Mouse (Mus musculus) CH12.LX (cell line): ENCODE data around the gene Bpnt1. TPM values are rescaled to one million over a fixed set of nuclear protein-coding genes. Genes with fewer than 3 reads are reported as not detected.

Experiments
- DNase-seq: peaks from one replicate; pipeline ENCODE4 v3.0.0-alpha.2; 2013; ENCODE audit errors: extremely low read depth
- H3K27ac ChIP-seq: 2 replicates; pipeline ENCODE4 v1.5.1; 2012; ENCODE audit warnings: low read depth, mild to moderate bottlenecking, control low read depth, moderate library complexity; ENCODE audit not compliant: insufficient read depth
- H3K27me3 ChIP-seq: replicated peaks from 2 replicates; pipeline ENCODE3; 2012; ENCODE audit warnings: inconsistent platforms
- H3K36me3 ChIP-seq, 2 experiments: replicated peaks in 1 of 2; 2 replicates each; pipeline versions ENCODE3 to v1.6.1; 2012; ENCODE audit warnings: inconsistent platforms in 1 of 2, low read length in 1 of 2, mild to moderate bottlenecking in 1 of 2, mixed read lengths in 1 of 2, moderate library complexity in 1 of 2; ENCODE audit not compliant: control insufficient read depth in 1 of 2, insufficient read depth in 1 of 2
- H3K4me1 ChIP-seq, 2 experiments: 2 replicates each; pipeline ENCODE4 v1.6.1; 2012; ENCODE audit warnings: inconsistent platforms in 1 of 2, moderate library complexity in 1 of 2; ENCODE audit not compliant: insufficient read depth in 2 of 2, control insufficient read depth in 1 of 2
- H3K4me2 ChIP-seq: 2 replicates; pipeline ENCODE4 v1.6.1; 2012; ENCODE audit warnings: low read depth, mild to moderate bottlenecking, control low read depth; ENCODE audit not compliant: poor library complexity, insufficient read depth, severe bottlenecking
- H3K4me3 ChIP-seq, 3 experiments: fragments of 150-350 bp in 1 of 3; sonication (generic) in 1 of 3; replicated peaks in 1 of 3; 2 replicates each; pipeline versions ENCODE3 to v1.5.1; 2011 to 2012; ENCODE audit warnings: low read depth in 2 of 3, low read length in 2 of 3, mild to moderate bottlenecking in 2 of 3, moderate library complexity in 2 of 3, control low read depth in 1 of 3, improper control_type of control experiment in 1 of 3, inconsistent platforms in 1 of 3, mixed read lengths in 1 of 3; ENCODE audit not compliant: poor library complexity in 1 of 3
- H3K79me2 ChIP-seq: replicated peaks from 2 replicates; pipeline ENCODE4 v1.6.1; 2012; ENCODE audit warnings: mild to moderate bottlenecking, moderate library complexity; ENCODE audit not compliant: control insufficient read depth, poor library complexity, insufficient read depth, severe bottlenecking; ENCODE audit errors: extremely low read depth
- H3K9ac ChIP-seq: 2 replicates; pipeline ENCODE4 v1.6.1; 2012; ENCODE audit warnings: low read depth, mild to moderate bottlenecking, control low read depth, moderate library complexity; ENCODE audit not compliant: insufficient read depth
- H3K9me3 ChIP-seq: replicated peaks from 2 replicates; pipeline ENCODE3; 2012; ENCODE audit warnings: low read length, inconsistent platforms, mixed read lengths
- BHLHE40 ChIP-seq: IDR thresholded peaks from 2 replicates; pipeline ENCODE4 v1.6.1; 2011; ENCODE audit warnings: mild to moderate bottlenecking, low read depth, low read length, improper control_type of control experiment
- CHD1 ChIP-seq: IDR thresholded peaks from 2 replicates; pipeline ENCODE4 v1.6.1; 2012; ENCODE audit warnings: low read depth, low read length, improper control_type of control experiment, inconsistent platforms
- CHD2 ChIP-seq: IDR thresholded peaks from 2 replicates; pipeline ENCODE4 v1.6.1; 2011; ENCODE audit warnings: low read length, improper control_type of control experiment
- CTCF ChIP-seq, 2 experiments: IDR thresholded peaks in 1 of 2; conservative IDR thresholded peaks in 1 of 2; 2 replicates each; pipeline ENCODE4 v1.5.1; 2011 to 2012; ENCODE audit warnings: low read depth in 2 of 2, low read length in 2 of 2, improper control_type of control experiment in 1 of 2, inconsistent platforms in 1 of 2, mild to moderate bottlenecking in 1 of 2, moderate library complexity in 1 of 2
- ETS1 ChIP-seq: conservative IDR thresholded peaks from 2 replicates; pipeline ENCODE4 v1.6.1; 2012; ENCODE audit warnings: low read depth, mild to moderate bottlenecking, inconsistent platforms, low read length, improper control_type of control experiment, moderate library complexity
- IRF4 ChIP-seq: IDR thresholded peaks from 2 replicates; pipeline ENCODE4 v1.6.1; 2014; ENCODE audit warnings: low read depth, mild to moderate bottlenecking, inconsistent platforms, low read length, improper control_type of control experiment
- JUN ChIP-seq: IDR thresholded peaks from 2 replicates; pipeline ENCODE4 v1.6.1; 2011; ENCODE audit warnings: low read depth, mild to moderate bottlenecking, low read length, improper control_type of control experiment, moderate library complexity; ENCODE audit not compliant: insufficient read depth
- KAT2A ChIP-seq: IDR thresholded peaks from 2 replicates; pipeline ENCODE4 v1.6.1; 2012; ENCODE audit warnings: low read length, improper control_type of control experiment, inconsistent platforms; ENCODE audit not compliant: insufficient replicate concordance
- MXI1 ChIP-seq: IDR thresholded peaks from 2 replicates; pipeline ENCODE4 v1.6.1; 2011; ENCODE audit warnings: mild to moderate bottlenecking, low read depth, low read length, improper control_type of control experiment
- NRF1 ChIP-seq: IDR thresholded peaks from 2 replicates; pipeline ENCODE4 v1.6.1; 2014; ENCODE audit warnings: low read depth, mild to moderate bottlenecking, inconsistent platforms, low read length, improper control_type of control experiment, moderate library complexity
- PAX5 ChIP-seq: IDR thresholded peaks from 2 replicates; pipeline ENCODE4 v1.6.1; 2012; ENCODE audit warnings: low read length, inconsistent platforms, mixed read lengths
- POLR2A ChIP-seq: IDR thresholded peaks from 2 replicates; pipeline ENCODE4 v1.6.1; 2011; ENCODE audit warnings: low read depth, mild to moderate bottlenecking, improper control_type of control experiment, low read length
- RAD21 ChIP-seq: IDR thresholded peaks from 2 replicates; pipeline ENCODE4 v1.6.1; 2011; ENCODE audit warnings: low read depth, mild to moderate bottlenecking, low read length, improper control_type of control experiment, moderate library complexity
- RCOR1 ChIP-seq: conservative IDR thresholded peaks from 2 replicates; pipeline ENCODE4 v1.6.1; 2012; ENCODE audit warnings: low read depth, mild to moderate bottlenecking, inconsistent platforms, low read length, improper control_type of control experiment
- SIN3A ChIP-seq: IDR thresholded peaks from 2 replicates; pipeline ENCODE4 v1.6.1; 2012; ENCODE audit warnings: low read length, improper control_type of control experiment, inconsistent platforms
- TBP ChIP-seq: conservative IDR thresholded peaks from 2 replicates; pipeline ENCODE4 v1.6.1; 2011; ENCODE audit warnings: low read depth, low read length, improper control_type of control experiment
- UBTF ChIP-seq: IDR thresholded peaks from 2 replicates; pipeline ENCODE4 v1.6.1; 2012; ENCODE audit warnings: low read depth, mild to moderate bottlenecking, inconsistent platforms, low read length, improper control_type of control experiment, moderate library complexity
- USF1 ChIP-seq: IDR thresholded peaks from 2 replicates; pipeline ENCODE4 v1.6.1; 2014; ENCODE audit warnings: low read depth, mild to moderate bottlenecking, inconsistent platforms, low read length, improper control_type of control experiment
- ZMIZ1 ChIP-seq: IDR thresholded peaks from 2 replicates; pipeline ENCODE4 v1.6.1; 2012; ENCODE audit warnings: low read depth, mild to moderate bottlenecking, inconsistent platforms, low read length, improper control_type of control experiment
- dilution Hi-C: fragments of 300-500 bp; cut with MboI; formaldehyde crosslinking; loops from 2 replicates; pipeline ENCODE4 v1.14.3; 2020; ENCODE audit warnings: low sequenced_read_pairs; ENCODE audit not compliant: extremely low pct_unique_long_range_greater_than_20kb, extremely low pct_ligation_motif_present
- in situ Hi-C: fragments of 300-500 bp; cut with MboI; formaldehyde crosslinking; loops from 3 replicates; pipeline ENCODE4 v1.14.3; 2019; ENCODE audit warnings: low sequenced_read_pairs, low pct_ligation_motif_present, low pct_unique_long_range_greater_than_20kb, mixed read lengths
- polyA plus RNA-seq: library from polyadenylated mRNA; unstranded; fragments of >175 nt; gene quantifications from 2 replicates; pipeline ENCODE4 v1.2.1, GENCODE M21; 2012; ENCODE audit warnings: low read depth; ENCODE audit not compliant: insufficient read length
- total RNA-seq, 2 experiments: library from RNA; depleted of rRNA; stranded (reverse); fragments of 300-350 nt in 1 of 2; fragments of >200 nt in 1 of 2; gene quantifications; 2 replicates each; pipeline ENCODE4 v1.2.3; 2012 to 2014

Gene Bpnt1
- total and polyA plus RNA-seq, 3 experiments: 38.4 to 71.9 (median 59.4) TPM

DNA sequence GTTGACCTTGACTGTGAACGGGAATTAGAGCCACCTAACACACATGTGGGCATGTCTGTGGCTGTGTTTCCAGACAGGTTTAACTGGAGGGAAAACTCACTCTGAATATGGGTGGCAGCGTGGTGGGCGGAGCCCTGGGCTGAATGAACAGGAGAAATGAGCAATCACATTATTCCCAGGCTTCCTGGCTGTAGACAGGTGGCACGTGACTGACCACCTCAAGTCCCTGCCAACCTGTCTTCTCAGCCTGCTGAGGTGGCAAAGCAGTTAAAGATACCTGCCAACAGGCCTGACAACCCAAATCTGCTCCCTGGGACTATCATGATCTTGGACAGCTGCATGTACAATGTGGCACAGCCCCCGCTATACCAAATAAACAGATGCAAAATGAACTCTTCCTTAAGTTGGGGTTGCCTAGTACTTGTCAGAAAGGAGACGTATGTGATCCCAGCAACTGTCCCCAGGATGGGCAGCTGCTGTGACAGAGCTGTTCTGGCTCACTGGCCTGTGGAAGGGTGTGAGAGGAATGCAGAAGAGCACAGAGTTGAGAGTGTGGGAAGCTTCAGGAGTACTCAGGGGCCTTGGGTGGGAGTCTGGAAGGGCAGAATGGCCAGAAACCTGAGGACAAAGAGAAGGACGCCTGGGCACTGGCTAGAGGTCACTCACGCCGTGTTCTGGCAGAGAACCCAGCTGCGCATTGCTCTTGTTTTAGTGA is 39.1 kb upstream of the Bpnt1 start:
- Histone ChIP-seq H3K79me2 (no peaks in the 10 kb centered on the region), H3K27me3 (no peaks in the 10 kb centered on the region), H3K4me2 (no peak overlapping the region), H3K36me3 (peaks cover 72 to 88% of the 10 kb centered on the region in 2 experiments), H3K9ac (no peak overlapping the region), H3K4me1 (no peaks in the 10 kb centered on the region), H3K9me3 (no peaks in the 10 kb centered on the region), H3K27ac (no peak overlapping the region), H3K4me3 (no peak overlapping the region)
- no peak for TF ChIP-seq MXI1
- no peak for TF ChIP-seq NRF1
- TF ChIP-seq CHD1: no peak
- TF ChIP-seq POLR2A: no peak
- TF ChIP-seq RCOR1: no peak
- TF ChIP-seq IRF4: no peak
- TF ChIP-seq CTCF (conservative IDR thresholded peaks at IDR 0.05 in 1 of 2, IDR thresholded peaks at IDR 0.05 in 1 of 2; ENCODE audit: low read depth in 2 of 2, low read length in 2 of 2): no peak
- TF ChIP-seq CHD2: no peak
- TF ChIP-seq TBP: no peak
- dilution Hi-C loops (no loop called here), in situ Hi-C loops (no loop called here)
- DNase-seq: no peak

DNA sequence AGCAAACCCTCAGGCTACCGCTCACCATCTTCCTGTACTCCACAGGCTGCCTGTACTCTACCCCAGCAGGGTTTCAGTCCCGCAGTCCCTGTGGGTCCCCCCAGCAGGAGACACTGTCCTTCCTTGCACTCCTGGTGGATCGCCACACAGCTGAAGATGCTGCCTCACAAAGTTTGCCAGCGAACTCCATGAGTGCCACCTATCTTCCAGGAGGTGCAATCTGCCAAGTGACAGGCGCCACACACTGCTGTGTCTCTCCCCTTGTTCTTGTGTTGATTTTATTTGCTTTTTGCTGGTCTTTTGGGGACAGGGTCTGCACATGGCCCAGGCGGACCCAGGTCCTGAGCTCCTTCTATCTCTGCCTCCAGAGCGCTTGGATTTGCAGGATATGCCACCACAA is 35.1 kb upstream of the Bpnt1 start:
- no peak overlapping the region for H3K27ac ChIP-seq
- dilution Hi-C loops: no loop called here
- in situ Hi-C loops: no loop called here
- no peak for DNase-seq
- peaks cover 53 to 77% of the 10 kb centered on the region in 2 experiments for H3K36me3 ChIP-seq
- H3K4me2 ChIP-seq: no peak overlapping the region
- H3K9me3 ChIP-seq: no peaks in the 10 kb centered on the region
- no peaks in the 10 kb centered on the region for H3K79me2 ChIP-seq
- no peak overlapping the region for H3K4me3 ChIP-seq
- no peak for TF ChIP-seq KAT2A
- TF ChIP-seq JUN: no peak
- no peak for TF ChIP-seq SIN3A
- no peak for TF ChIP-seq ZMIZ1
- no peak for TF ChIP-seq BHLHE40
- no peak for TF ChIP-seq IRF4
- no peak for TF ChIP-seq UBTF
- no peak for TF ChIP-seq USF1
- no peak for TF ChIP-seq RAD21
- TF ChIP-seq MXI1: no peak
- TF ChIP-seq PAX5: no peak
- TF ChIP-seq CHD1: no peak
- no peak for TF ChIP-seq ETS1
- no peak overlapping the region for H3K9ac ChIP-seq
- no peaks in the 10 kb centered on the region for H3K4me1 ChIP-seq
- no peaks in the 10 kb centered on the region for H3K27me3 ChIP-seq
